Mouse (Mus musculus) gastrocnemius, postnatal 10 days (tissue): ENCODE data around the gene Hspa12a. TPM values are rescaled to one million over a fixed set of nuclear protein-coding genes. Genes with fewer than 3 reads are reported as not detected.

Experiments
- DNase-seq: peaks from one replicate; pipeline ENCODE4 v3.0.0; 2021; ENCODE audit warnings: mixed read lengths
- microRNA-seq, 2 experiments: library from miRNA; unstranded; fragments of <30 nt; microRNA quantifications; one replicate each; pipeline ENCODE4 v1.2.0; 2021
- total RNA-seq, 2 experiments: library from RNA; stranded (reverse); gene quantifications; 2 replicates each; pipeline ENCODE4 v1.2.3; 2021

Gene Hspa12a
- total RNA-seq, 2 experiments from 2014 or later, result 16.2 to 16.8 TPM

GRCm38 (mm10) chr19:58751504-58751903 lies 191.9 kb downstream of the Hspa12a start:
- no peak for DNase-seq

GRCm38 (mm10) chr19:58750822-58751221 lies 192.6 kb downstream of the Hspa12a start:
- DNase-seq, result no peak

GRCm38 (mm10) chr19:58747498-58748000 lies 195.9 kb downstream of the Hspa12a start:
- DNase-seq, result no peak

Small RNAs within 50 kb of the gene (microRNA-seq; reads per million reads assigned to microRNA genes)
- 0.95 to 1.5 reads per million in 2 experiments for gene Mir3086

Other genes with a start within 250 kb of the Hspa12a start
- not detected for gene Pnliprp1, start 214.8 kb downstream of the Hspa12a start, total RNA-seq
- not detected for gene Pnliprp2, start 183.9 kb downstream of the Hspa12a start, total RNA-seq
- not detected for gene 1700019N19Rik, start 149.2 kb downstream of the Hspa12a start, total RNA-seq
- under 1 TPM in 1 of 2 experiments, not detected in 1; 0.09 TPM for gene Eno4, start 229 bp downstream of the Hspa12a start, total RNA-seq
- 1 to 10 TPM; 2.2 to 3.7 TPM for gene Shtn1, start 132.4 kb upstream of the Hspa12a start, total RNA-seq
- gene Vax1, start 226.4 kb upstream of the Hspa12a start, total RNA-seq, result not detected